Mouse (Mus musculus): Measurements from ENCODE around the gene Sema5b. TPM values are rescaled to one million over a fixed set of nuclear protein-coding genes. Genes with fewer than 3 reads are reported as not detected.

Gene Sema5b
- polyA plus RNA-seq (2014; fragmentation: Illumina TruSeq; extraction: RNeasy Lipid Tissue Mini Kit (QIAGEN cat#74804); ENCODE audit: low read depth, low replicate concordance), result 4.5 TPM

GRCm38 (mm10) chr16:35541117-35541641, at the start of gene Sema5b:
Gene Sema5b (plus strand): TSS chr16:35541145.

Other genes with a start within 250 kb of the Sema5b start
- gene Sec22a, start 177.2 kb upstream of the Sema5b start, polyA plus RNA-seq (2014; fragmentation: Illumina TruSeq; extraction: RNeasy Lipid Tissue Mini Kit (QIAGEN cat#74804); ENCODE audit: low read depth, low replicate concordance), result 21.8 TPM
- gene Pdia5, start 50.3 kb upstream of the Sema5b start, polyA plus RNA-seq (2014; fragmentation: Illumina TruSeq; extraction: RNeasy Lipid Tissue Mini Kit (QIAGEN cat#74804); ENCODE audit: low read depth, low replicate concordance), result 42.6 TPM
- gene Dirc2, start 228.2 kb downstream of the Sema5b start, polyA plus RNA-seq (2014; fragmentation: Illumina TruSeq; extraction: RNeasy Lipid Tissue Mini Kit (QIAGEN cat#74804); ENCODE audit: low read depth, low replicate concordance), result 18.9 TPM
- gene Hspbap1, start 229.2 kb downstream of the Sema5b start, polyA plus RNA-seq (2014; fragmentation: Illumina TruSeq; extraction: RNeasy Lipid Tissue Mini Kit (QIAGEN cat#74804); ENCODE audit: low read depth, low replicate concordance), result 5.7 TPM